Mouse (Mus musculus): ENCODE results near the gene Eef1akmt1. TPM values are rescaled to one million over a fixed set of nuclear protein-coding genes. Genes with fewer than 3 reads are reported as not detected.
A peak's percentile ranks its signal among the peaks of the same experiment; 100 is the strongest.

Eef1akmt1 gene
- 93.8 and 101 TPM in 2 replicates for polyA plus RNA-seq (2015; fragmentation: Nextera tagmentation; extraction: Ambion mirVana)

DNA sequence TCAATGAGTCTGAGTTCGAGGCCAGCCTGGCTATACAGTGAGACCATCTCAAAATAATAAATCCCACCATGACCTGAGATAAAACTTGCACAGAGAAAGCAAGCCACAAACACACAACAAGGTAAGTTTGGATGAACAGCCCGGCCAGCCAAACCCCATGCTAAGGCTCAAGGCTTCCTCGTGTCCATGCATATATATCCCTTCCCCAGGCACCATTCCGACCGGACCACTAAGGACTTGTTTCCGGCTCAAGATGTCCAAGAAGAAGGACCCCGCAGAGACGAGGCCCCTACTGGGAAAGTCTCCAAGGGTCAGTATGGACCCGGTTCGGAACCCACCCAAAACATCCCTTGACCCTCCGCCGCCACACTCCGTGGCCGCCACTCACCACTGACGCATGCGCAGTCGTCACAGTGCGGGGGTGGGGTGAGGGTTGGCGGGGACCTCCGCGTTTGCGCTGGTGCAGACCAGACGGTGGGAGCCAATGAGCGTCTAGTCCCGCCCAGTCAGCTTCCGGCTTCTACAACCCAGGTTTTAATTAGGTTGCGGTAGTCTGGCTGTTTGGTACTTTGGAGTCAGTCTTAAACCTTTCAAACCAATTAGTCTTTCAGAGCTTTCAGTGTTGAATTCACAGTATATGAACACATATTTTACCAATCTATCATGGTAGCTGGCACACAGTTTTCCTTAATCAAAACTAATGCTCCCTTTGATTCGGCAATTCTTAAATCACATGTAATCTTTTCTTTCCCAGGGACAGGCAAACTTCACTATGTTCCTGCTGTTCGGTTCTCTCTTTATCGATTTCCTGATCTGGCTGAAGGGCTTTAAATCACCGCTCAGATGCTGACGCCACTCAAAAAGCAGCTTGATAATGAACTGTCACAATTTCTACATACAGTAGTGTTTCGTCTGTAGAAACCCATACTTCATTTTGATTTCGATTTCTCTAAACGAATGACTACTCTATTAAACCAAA lies at the start of gene Eef1akmt1:
TSS of gene Eef1akmt1 (minus strand) at position 458 of the 979 bp plus-strand sequence.
- 5% methylated on average over 35 of the region's 35 CpGs for whole genome bisulfite sequencing
- Histone ChIP-seq H3K4me3 (ENCODE audit: low read length) (peak within 1 kb of the TSS; percentile 75), H3K27me3 (ENCODE audit: control insufficient read depth, insufficient read depth, low read depth, low read length) (no peaks in the 10 kb centered on the region), H3K4me1 (replicated peaks; ENCODE audit: control insufficient read depth, insufficient read depth, low read length) (peaks cover 4% of the 10 kb centered on the region), H3K9me3 (ENCODE audit: control insufficient read depth, low read length) (peaks cover 4% of the 10 kb centered on the region; the same call in 1 of the 2 replicates), H3K27ac (ENCODE audit: low read length) (peak within 1 kb of the TSS; percentile 79), H3K4me2 (ENCODE audit: low read depth, low read length) (peak within 1 kb of the TSS; percentile 73), H3K9ac (ENCODE audit: low read length) (peak within 1 kb of the TSS; percentile 84), H3K36me3 (ENCODE audit: control insufficient read depth, insufficient read depth, low read length) (peaks cover 4% of the 10 kb centered on the region; the same call in 1 of the 2 replicates)
- ATAC-seq (ENCODE audit: low read depth), result peak; percentile 100

DNA sequence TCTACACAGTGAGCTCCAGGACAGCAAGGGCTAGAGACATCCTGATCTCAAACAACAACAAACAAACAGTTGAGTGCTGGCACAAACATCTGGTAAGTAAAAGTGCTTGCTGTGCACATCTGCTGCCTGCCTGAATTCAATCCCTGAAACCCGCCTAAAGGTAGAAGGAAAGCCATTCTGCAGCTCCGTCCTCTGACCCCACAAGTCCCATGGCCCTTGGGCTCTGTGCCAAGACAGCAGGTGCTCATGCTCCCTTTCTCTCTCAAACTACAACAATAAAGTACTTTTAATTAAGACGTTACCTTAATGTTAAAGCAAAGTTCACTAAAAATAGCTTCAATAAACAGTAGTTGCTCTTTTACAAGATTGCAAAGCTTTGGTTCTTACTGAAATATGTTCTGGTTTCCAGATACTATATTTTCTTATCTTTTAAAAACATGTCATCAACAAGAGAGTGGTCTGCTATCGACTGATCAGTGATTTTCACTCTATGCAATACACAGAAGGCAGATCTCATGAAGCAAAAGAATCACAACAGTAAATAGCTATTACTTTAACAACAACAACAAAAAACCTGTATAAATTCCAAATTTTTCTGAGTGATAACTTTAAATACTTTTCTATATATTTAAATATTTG lies 49.3 kb upstream of the Eef1akmt1 start:
- Histone ChIP-seq H3K4me1 (replicated peaks; ENCODE audit: control insufficient read depth, insufficient read depth, low read length) (peaks cover 10% of the 10 kb centered on the region), H3K4me3 (ENCODE audit: low read length) (no peak overlapping the region), H3K9me3 (ENCODE audit: control insufficient read depth, low read length) (no peaks in the 10 kb centered on the region), H3K27me3 (ENCODE audit: control insufficient read depth, insufficient read depth, low read depth, low read length) (no peaks in the 10 kb centered on the region), H3K9ac (ENCODE audit: low read length) (no peak overlapping the region), H3K4me2 (ENCODE audit: low read depth, low read length) (no peak overlapping the region), H3K36me3 (ENCODE audit: control insufficient read depth, insufficient read depth, low read length) (peaks cover 4% of the 10 kb centered on the region), H3K27ac (ENCODE audit: low read length) (no peak overlapping the region)
- 52% methylated on average over 4 of the region's 4 CpGs for WGBS
- no peak for ATAC-seq (ENCODE audit: low read depth)

DNA sequence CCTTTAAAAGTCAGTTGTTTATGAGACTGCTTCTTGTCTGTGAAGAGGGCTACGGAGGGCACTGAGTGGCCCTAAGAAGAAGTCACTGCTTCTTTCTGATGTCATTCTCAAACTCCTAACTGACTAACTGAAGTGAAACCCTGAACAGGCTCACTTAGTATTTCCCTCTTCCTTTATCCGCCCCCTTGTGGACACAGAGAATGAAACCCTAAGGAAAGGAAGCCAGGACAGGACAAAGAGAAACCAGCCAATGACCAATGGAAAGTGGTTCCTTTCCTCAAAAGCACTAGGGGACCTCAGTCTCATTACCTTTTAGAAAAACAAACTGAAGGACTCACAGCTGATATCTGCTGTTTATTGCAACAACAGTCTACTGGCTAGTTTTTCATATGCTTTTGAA lies 48.1 kb upstream of the Eef1akmt1 start:
- H3K27ac ChIP-seq (ENCODE audit: low read length), result no peak overlapping the region
- H3K9ac ChIP-seq (ENCODE audit: low read length), result no peak overlapping the region
- H3K4me1 ChIP-seq (replicated peaks; ENCODE audit: control insufficient read depth, insufficient read depth, low read length), result peaks cover 12% of the 10 kb centered on the region
- peak; percentile 67; the same call in 1 of the 2 replicates for ATAC-seq (ENCODE audit: low read depth)
- H3K36me3 ChIP-seq (ENCODE audit: control insufficient read depth, insufficient read depth, low read length), result no peaks in the 10 kb centered on the region; the same call in 1 of the 2 replicates
- no peak overlapping the region for H3K4me2 ChIP-seq (ENCODE audit: low read depth, low read length)
- H3K27me3 ChIP-seq (ENCODE audit: control insufficient read depth, insufficient read depth, low read depth, low read length), result no peaks in the 10 kb centered on the region
- H3K9me3 ChIP-seq (ENCODE audit: control insufficient read depth, low read length), result no peaks in the 10 kb centered on the region
- H3K4me3 ChIP-seq (ENCODE audit: low read length), result no peak overlapping the region
- 45% methylated on average over 2 of the region's 2 CpGs for WGBS

DNA sequence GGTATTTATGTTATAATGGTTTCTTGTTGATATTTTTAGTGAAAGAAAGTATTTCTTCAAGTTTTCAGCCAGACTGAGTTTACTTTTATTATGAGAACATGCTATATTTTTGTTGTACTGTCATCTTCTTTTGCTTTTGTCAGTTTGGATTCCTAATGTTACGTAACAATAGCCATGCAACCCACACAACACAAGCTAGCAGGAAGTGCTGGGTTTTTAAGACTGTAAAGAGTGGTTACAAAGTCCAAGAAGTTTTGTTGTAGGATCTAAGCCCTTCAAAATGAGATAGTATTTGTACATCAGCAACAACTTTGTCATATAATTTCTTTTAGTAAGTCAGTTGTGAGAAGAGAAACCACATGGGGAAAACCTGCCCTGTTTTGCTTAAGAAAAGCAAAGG lies 46.3 kb upstream of the Eef1akmt1 start:
- H3K4me1 ChIP-seq (replicated peaks; ENCODE audit: control insufficient read depth, insufficient read depth, low read length), result peaks cover 12% of the 10 kb centered on the region
- ATAC-seq (ENCODE audit: low read depth), result no peak
- no peak overlapping the region for H3K4me3 ChIP-seq (ENCODE audit: low read length)
- no peaks in the 10 kb centered on the region for H3K36me3 ChIP-seq (ENCODE audit: control insufficient read depth, insufficient read depth, low read length)
- no peaks in the 10 kb centered on the region for H3K27me3 ChIP-seq (ENCODE audit: control insufficient read depth, insufficient read depth, low read depth, low read length)
- no peak overlapping the region for H3K4me2 ChIP-seq (ENCODE audit: low read depth, low read length)
- H3K9ac ChIP-seq (ENCODE audit: low read length), result no peak overlapping the region
- 88% methylated on average over 1 of the region's 1 CpGs for WGBS
- no peaks in the 10 kb centered on the region for H3K9me3 ChIP-seq (ENCODE audit: control insufficient read depth, low read length)
- no peak overlapping the region for H3K27ac ChIP-seq (ENCODE audit: low read length)

DNA sequence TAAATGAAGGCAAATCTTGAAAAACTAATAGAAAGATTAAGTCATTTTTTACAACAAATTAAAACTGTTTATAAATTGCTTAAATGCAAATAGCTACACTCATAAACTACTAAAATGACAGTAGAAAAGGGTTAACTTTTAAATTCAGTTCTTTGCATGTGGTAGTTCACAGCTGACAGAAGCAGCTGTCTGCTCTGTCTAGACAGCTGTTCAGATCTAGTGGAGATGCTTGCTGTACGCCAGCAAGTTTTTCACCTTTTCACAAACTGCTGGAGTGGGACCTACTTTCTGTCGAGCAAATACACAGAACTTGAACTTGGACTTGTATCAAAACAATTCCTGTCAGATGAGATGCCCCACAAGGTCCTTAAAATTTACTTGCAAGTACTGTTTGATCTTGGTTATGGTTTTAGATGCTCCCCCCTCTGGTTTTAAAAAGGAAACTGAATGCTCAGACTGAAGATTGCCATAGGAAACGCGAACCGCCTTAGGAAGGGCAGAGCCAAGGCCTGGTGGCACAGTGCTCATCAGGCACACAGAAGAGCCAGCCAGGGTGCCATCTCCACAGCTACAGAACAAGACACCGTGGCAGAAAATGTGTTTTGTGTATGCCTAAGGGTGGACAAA lies 45.0 kb upstream of the Eef1akmt1 start:
- Histone ChIP-seq H3K36me3 (ENCODE audit: control insufficient read depth, insufficient read depth, low read length) (no peaks in the 10 kb centered on the region), H3K9me3 (ENCODE audit: control insufficient read depth, low read length) (no peaks in the 10 kb centered on the region), H3K27me3 (ENCODE audit: control insufficient read depth, insufficient read depth, low read depth, low read length) (no peaks in the 10 kb centered on the region), H3K4me1 (replicated peaks; ENCODE audit: control insufficient read depth, insufficient read depth, low read length) (peaks cover 12% of the 10 kb centered on the region), H3K27ac (ENCODE audit: low read length) (peak overlapping the region; percentile 84), H3K4me2 (ENCODE audit: low read depth, low read length) (no peak overlapping the region), H3K9ac (ENCODE audit: low read length) (no peak overlapping the region), H3K4me3 (ENCODE audit: low read length) (no peak overlapping the region)
- ATAC-seq (ENCODE audit: low read depth), result peak; percentile 82
- WGBS, result 48% methylated on average over 6 of the region's 6 CpGs

DNA sequence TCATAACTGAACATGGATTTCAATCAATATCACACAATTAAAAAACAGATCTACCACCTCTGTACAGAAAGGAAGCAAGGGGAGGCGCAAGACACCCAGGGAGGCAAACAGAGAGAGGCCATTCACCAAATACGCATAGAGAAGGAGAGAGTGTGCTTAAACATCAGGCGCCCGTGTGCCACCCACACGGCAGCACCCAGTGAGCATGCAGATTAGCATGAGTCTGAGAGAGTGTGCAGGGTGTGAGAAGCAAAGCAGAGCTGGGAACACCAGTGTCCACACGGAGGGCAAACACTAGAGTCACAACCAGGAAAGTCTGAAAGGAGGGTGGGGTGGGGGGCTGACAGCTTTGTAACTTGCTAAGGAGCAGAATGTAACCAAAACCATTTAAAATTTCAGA lies 44.4 kb upstream of the Eef1akmt1 start:
- no peak overlapping the region for H3K4me3 ChIP-seq (ENCODE audit: low read length)
- H3K9ac ChIP-seq (ENCODE audit: low read length), result peak overlapping the region; percentile 34; the same call in 1 of the 2 replicates
- no peaks in the 10 kb centered on the region for H3K27me3 ChIP-seq (ENCODE audit: control insufficient read depth, insufficient read depth, low read depth, low read length)
- H3K4me2 ChIP-seq (ENCODE audit: low read depth, low read length), result no peak overlapping the region
- peaks cover 12% of the 10 kb centered on the region for H3K4me1 ChIP-seq (replicated peaks; ENCODE audit: control insufficient read depth, insufficient read depth, low read length)
- H3K27ac ChIP-seq (ENCODE audit: low read length), result peak overlapping the region; percentile 53; the same call in 1 of the 2 replicates
- H3K9me3 ChIP-seq (ENCODE audit: control insufficient read depth, low read length), result no peaks in the 10 kb centered on the region
- no peaks in the 10 kb centered on the region for H3K36me3 ChIP-seq (ENCODE audit: control insufficient read depth, insufficient read depth, low read length)
- peak; percentile 35; the same call in 1 of the 2 replicates for ATAC-seq (ENCODE audit: low read depth)
- WGBS, result 62% methylated on average over 6 of the region's 6 CpGs

DNA sequence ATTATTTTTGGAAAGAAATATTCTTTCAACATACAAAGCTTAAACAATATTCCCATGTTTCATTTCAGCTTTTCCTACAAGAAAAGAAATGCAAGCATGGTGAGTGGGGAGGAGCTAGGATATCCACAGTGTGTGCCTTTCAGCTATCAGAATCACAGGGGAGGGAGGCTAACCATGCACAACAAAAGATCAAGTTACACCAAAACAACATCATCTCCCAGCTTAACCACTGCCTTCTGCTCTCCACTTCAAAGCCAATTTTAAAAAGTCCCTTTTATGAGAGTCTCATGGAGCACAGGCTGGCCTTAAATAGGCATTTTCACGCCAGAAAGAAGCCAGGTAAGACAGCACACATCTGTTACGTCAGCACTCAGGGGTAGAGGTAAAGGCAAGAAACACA lies 39.6 kb upstream of the Eef1akmt1 start:
- no peak overlapping the region for H3K27ac ChIP-seq (ENCODE audit: low read length)
- no peaks in the 10 kb centered on the region for H3K27me3 ChIP-seq (ENCODE audit: control insufficient read depth, insufficient read depth, low read depth, low read length)
- H3K9me3 ChIP-seq (ENCODE audit: control insufficient read depth, low read length), result no peaks in the 10 kb centered on the region
- no peak overlapping the region for H3K9ac ChIP-seq (ENCODE audit: low read length)
- H3K4me1 ChIP-seq (replicated peaks; ENCODE audit: control insufficient read depth, insufficient read depth, low read length), result peaks cover 27% of the 10 kb centered on the region
- no peaks in the 10 kb centered on the region for H3K36me3 ChIP-seq (ENCODE audit: control insufficient read depth, insufficient read depth, low read length)
- WGBS, result 79% methylated on average over 2 of the region's 2 CpGs
- ATAC-seq (ENCODE audit: low read depth), result no peak
- H3K4me3 ChIP-seq (ENCODE audit: low read length), result no peak overlapping the region
- H3K4me2 ChIP-seq (ENCODE audit: low read depth, low read length), result no peak overlapping the region

DNA sequence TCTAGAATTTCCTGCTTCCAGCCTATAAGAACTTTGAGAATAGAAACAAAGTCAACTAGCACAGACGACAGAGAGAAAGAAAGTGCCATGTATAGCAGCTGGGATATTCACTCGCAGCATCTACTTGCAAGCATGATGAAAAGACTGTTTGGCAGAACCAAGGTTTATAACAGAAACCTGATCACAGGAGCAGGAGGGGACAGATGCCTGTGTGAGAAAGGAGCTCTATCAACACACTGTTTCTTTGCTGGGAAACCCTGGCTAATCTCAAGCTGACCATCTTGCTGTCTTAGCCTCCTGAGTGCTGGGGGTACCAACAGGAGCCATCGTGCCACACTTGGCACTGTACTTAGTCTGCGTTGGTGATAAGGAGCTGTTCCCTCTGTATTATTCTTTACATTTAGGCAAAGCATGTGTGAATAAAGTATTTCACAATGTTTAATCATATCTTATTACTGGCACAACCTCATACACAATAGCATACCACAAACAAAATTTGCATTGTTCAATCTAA lies 38.5 kb upstream of the Eef1akmt1 start:
- no peak overlapping the region for H3K4me3 ChIP-seq (ENCODE audit: low read length)
- H3K4me2 ChIP-seq (ENCODE audit: low read depth, low read length), result no peak overlapping the region
- no peaks in the 10 kb centered on the region for H3K27me3 ChIP-seq (ENCODE audit: control insufficient read depth, insufficient read depth, low read depth, low read length)
- H3K9me3 ChIP-seq (ENCODE audit: control insufficient read depth, low read length), result no peaks in the 10 kb centered on the region
- H3K9ac ChIP-seq (ENCODE audit: low read length), result no peak overlapping the region
- ATAC-seq (ENCODE audit: low read depth), result no peak
- WGBS, result 47% methylated on average over 4 of the region's 4 CpGs
- H3K27ac ChIP-seq (ENCODE audit: low read length), result 0 out of 2 replicates have a peak overlapping the region, but pooled peaks have one; percentile 36
- H3K36me3 ChIP-seq (ENCODE audit: control insufficient read depth, insufficient read depth, low read length), result no peaks in the 10 kb centered on the region
- peaks cover 22% of the 10 kb centered on the region for H3K4me1 ChIP-seq (replicated peaks; ENCODE audit: control insufficient read depth, insufficient read depth, low read length)
